Mouse (Mus musculus) cerebellum, adult 2 months (tissue): ENCODE measurements around the gene Oas1g.
"Not testable (repeated sequence)": the region's sequence is repeated elsewhere in the genome, so short reads cannot be mapped to it uniquely, and the experiment has no call there.

Experiments used
- CTCF ChIP-seq: fragments of 200-500 bp; IDR thresholded peaks from 2 replicates; pipeline ENCODE4 v1.5.1; 2011; ENCODE audit warnings: low read depth, mild to moderate bottlenecking, control low read depth, low read length, moderate library complexity, borderline replicate concordance; ENCODE audit not compliant: insufficient read depth
- POLR2A ChIP-seq: fragments of 200-500 bp; IDR thresholded peaks from 2 replicates; pipeline ENCODE4 v1.6.1; 2011; ENCODE audit warnings: low read length, control low read depth, borderline replicate concordance; ENCODE audit not compliant: insufficient read depth

GRCm38 (mm10) chr5:120887413-120887812 lies at the start of gene Oas1g:
- not testable (repeated sequence) for TF ChIP-seq CTCF, POLR2A
